Mouse (Mus musculus) CH12.LX (cell line): ENCODE data around the gene Cdc40.

Experiments used
- BHLHE40 ChIP-seq: IDR thresholded peaks from 2 replicates; pipeline ENCODE4 v1.6.1; 2011; ENCODE audit warnings: mild to moderate bottlenecking, low read depth, low read length, improper control_type of control experiment
- CTCF ChIP-seq, 2 experiments: IDR thresholded peaks in 1 of 2; conservative IDR thresholded peaks in 1 of 2; 2 replicates each; pipeline ENCODE4 v1.5.1; 2011 to 2012; ENCODE audit warnings: low read depth in 2 of 2, low read length in 2 of 2, improper control_type of control experiment in 1 of 2, inconsistent platforms in 1 of 2, mild to moderate bottlenecking in 1 of 2, moderate library complexity in 1 of 2
- ELF1 ChIP-seq: IDR thresholded peaks from 2 replicates; pipeline ENCODE4 v1.6.1; 2014; ENCODE audit warnings: low read depth, mild to moderate bottlenecking, inconsistent platforms, low read length, improper control_type of control experiment
- EP300 ChIP-seq: IDR thresholded peaks from 2 replicates; pipeline ENCODE4 v1.6.1; 2011; ENCODE audit warnings: low read length, improper control_type of control experiment
- MEF2A ChIP-seq: IDR thresholded peaks from 2 replicates; pipeline ENCODE4 v1.6.1; 2014; ENCODE audit warnings: low read depth, mild to moderate bottlenecking, inconsistent platforms, low read length, improper control_type of control experiment, borderline replicate concordance
- MXI1 ChIP-seq: IDR thresholded peaks from 2 replicates; pipeline ENCODE4 v1.6.1; 2011; ENCODE audit warnings: mild to moderate bottlenecking, low read depth, low read length, improper control_type of control experiment
- POLR2A ChIP-seq: IDR thresholded peaks from 2 replicates; pipeline ENCODE4 v1.6.1; 2011; ENCODE audit warnings: low read depth, mild to moderate bottlenecking, improper control_type of control experiment, low read length
- SIN3A ChIP-seq: IDR thresholded peaks from 2 replicates; pipeline ENCODE4 v1.6.1; 2012; ENCODE audit warnings: low read length, improper control_type of control experiment, inconsistent platforms
- TBP ChIP-seq: conservative IDR thresholded peaks from 2 replicates; pipeline ENCODE4 v1.6.1; 2011; ENCODE audit warnings: low read depth, low read length, improper control_type of control experiment

DNA sequence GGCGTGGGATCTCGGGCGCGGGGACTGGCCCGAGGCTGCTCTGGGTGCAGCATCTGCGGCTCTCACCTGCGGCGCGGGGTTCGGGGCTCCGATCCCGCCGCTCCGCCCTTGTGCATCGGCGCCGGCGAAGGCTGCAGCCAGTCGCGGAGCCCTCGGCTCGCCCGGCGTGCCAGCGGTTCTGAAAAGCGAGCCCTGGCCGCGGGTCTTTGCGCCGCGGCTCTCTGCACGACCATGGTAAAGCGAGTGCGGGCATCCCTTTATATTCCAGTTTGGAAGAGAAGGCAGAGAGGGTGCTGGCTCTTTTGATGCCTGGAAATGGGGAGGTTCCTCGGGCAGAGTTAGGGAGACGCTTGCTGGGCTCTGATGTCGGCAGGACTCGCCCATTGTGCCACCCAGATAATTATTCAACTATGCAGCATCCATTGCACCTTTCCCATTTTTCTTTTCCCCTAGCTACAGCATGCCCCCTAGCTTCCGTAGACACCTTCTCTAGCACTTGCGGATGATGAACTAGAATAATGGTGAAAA lies 1.2 kb upstream of the Cdc40 start:
- TF ChIP-seq MEF2A (no peak), EP300 (no peak), CTCF (conservative IDR thresholded peaks at IDR 0.05 in 1 of 2, IDR thresholded peaks at IDR 0.05 in 1 of 2; ENCODE audit: low read depth in 2 of 2, low read length in 2 of 2) (peak in 1 of 2 experiments; percentile 29; a peak in 1 of 4 replicates), POLR2A (no peak), MXI1 (no peak), BHLHE40 (no peak), SIN3A (no peak), TBP (no peak), ELF1 (no peak)
